ENCODE assay signal across 24 mouse cellular contexts in genomic region chr3:135314811-135315210, GRCm38 (mm10). TPM values are rescaled to one million over a fixed set of nuclear protein-coding genes. Genes with fewer than 3 reads are reported as not detected.
DNase-seq lines count a peak whose midpoint lies in the region; ATAC-seq lines count a peak whose summit lies in the region.
"Had no signal": no experiment of that assay in that cellular context is flagged by ENCODE, and none has a peak within 500 bp of the region (broad histone marks: within the 10 kb centered on the region; RNA-seq: fewer than 3 reads in every experiment).

No protein-coding gene starts in this region.

- no peak overlapping the region for H3K4me3 ChIP-seq in hindbrain, embryonic 11.5 days (ENCODE audit: low read depth, low read length)
- no peak overlapping the region for H3K4me3 ChIP-seq in hindbrain, embryonic 13.5 days
- no peak overlapping the region for H3K4me3 ChIP-seq in midbrain, embryonic 15.5 days
- no peak overlapping the region for H3K4me3 ChIP-seq in midbrain, embryonic 14.5 days (replicated peaks; ENCODE audit: low read depth, low read length)
- H3K4me3 ChIP-seq in embryonic facial prominence, embryonic 12.5 days = no peak overlapping the region
- H3K4me3 ChIP-seq: forebrain, embryonic 12.5 days; heart, embryonic 12.5 days; neural tube, embryonic 12.5 days; stomach, embryonic 15.5 days had no signal

- H3K36me3 ChIP-seq in hindbrain, embryonic 11.5 days (ENCODE audit: control insufficient read depth, insufficient read depth, low read length) = no peaks in the 10 kb centered on the region
- H3K36me3 ChIP-seq in hindbrain, embryonic 13.5 days = no peaks in the 10 kb centered on the region
- H3K36me3 ChIP-seq in midbrain, embryonic 15.5 days (replicated peaks) = no peaks in the 10 kb centered on the region
- H3K36me3 ChIP-seq in midbrain, embryonic 14.5 days (ENCODE audit: control insufficient read depth, insufficient read depth, low read length) = no peaks in the 10 kb centered on the region
- no peaks in the 10 kb centered on the region for H3K36me3 ChIP-seq in embryonic facial prominence, embryonic 12.5 days
- H3K36me3 ChIP-seq: forebrain, embryonic 12.5 days; heart, embryonic 12.5 days; neural tube, embryonic 12.5 days; stomach, embryonic 15.5 days had no signal

- no peak overlapping the region for H3K27ac ChIP-seq in hindbrain, embryonic 11.5 days (ENCODE audit: low read depth, low read length)
- no peak overlapping the region for H3K27ac ChIP-seq in hindbrain, embryonic 13.5 days
- no peak overlapping the region for H3K27ac ChIP-seq in midbrain, embryonic 15.5 days
- H3K27ac ChIP-seq in midbrain, embryonic 14.5 days (replicated peaks; ENCODE audit: low read depth, low read length) = no peak overlapping the region
- no peak overlapping the region for H3K27ac ChIP-seq in embryonic facial prominence, embryonic 12.5 days
- H3K27ac ChIP-seq: forebrain, embryonic 12.5 days; macrophage; neural tube, embryonic 12.5 days; stomach, embryonic 15.5 days had no signal

- WGBS in hindbrain, embryonic 11.5 days = 68% methylated on average over 2 of the region's 2 CpGs
- WGBS in hindbrain, embryonic 13.5 days = 62% methylated on average over 2 of the region's 2 CpGs
- WGBS in midbrain, embryonic 15.5 days = 42% methylated on average over 2 of the region's 2 CpGs
- 63% methylated on average over 2 of the region's 2 CpGs for WGBS in midbrain, embryonic 14.5 days
- WGBS in embryonic facial prominence, embryonic 12.5 days = 48% methylated on average over 2 of the region's 2 CpGs

- no peak overlapping the region for H3K4me2 ChIP-seq in hindbrain, embryonic 11.5 days (replicated peaks; ENCODE audit: low read depth, low read length)
- no peak overlapping the region for H3K4me2 ChIP-seq in hindbrain, embryonic 13.5 days
- no peak overlapping the region for H3K4me2 ChIP-seq in midbrain, embryonic 15.5 days
- H3K4me2 ChIP-seq in midbrain, embryonic 14.5 days (ENCODE audit: low read length) = no peak overlapping the region
- no peak overlapping the region for H3K4me2 ChIP-seq in embryonic facial prominence, embryonic 12.5 days (replicated peaks)
- H3K4me2 ChIP-seq: forebrain, embryonic 12.5 days; heart, embryonic 12.5 days; neural tube, embryonic 12.5 days; stomach, embryonic 15.5 days had no signal

- peak; percentile 21 for DNase-seq in hindbrain, embryonic 11.5 days (ENCODE audit: low spot score)
- no peak for DNase-seq in midbrain, embryonic 14.5 days
- DNase-seq in retina, embryonic 14.5 days (ENCODE audit: low spot score) = no peak
- no peak for DNase-seq in layer of hippocampus, postnatal 14 days (ENCODE audit: low spot score in 2 of 2)
- DNase-seq: cerebellum, adult 11 months; cerebellum, postnatal 36 days; kidney, adult 18-20 months; kidney, postnatal 25 days; layer of hippocampus, adult 9-11 months; liver; lung, adult 2 months had no signal

- ATAC-seq in hindbrain, embryonic 11.5 days (ENCODE audit: low FRiP score) = peak; percentile 23; the same call in 1 of the 2 replicates
- ATAC-seq in hindbrain, embryonic 13.5 days (ENCODE audit: low FRiP score) = no peak
- ATAC-seq in midbrain, embryonic 15.5 days (replicated peaks) = 0 out of 2 replicates have a peak, but pooled peaks have one; percentile 48
- no peak for ATAC-seq in midbrain, embryonic 14.5 days (ENCODE audit: low FRiP score, low TSS enrichment)
- 0 out of 2 replicates have a peak, but pooled peaks have one; percentile 22 for ATAC-seq in embryonic facial prominence, embryonic 12.5 days (ENCODE audit: insufficient number of reproducible peaks, insufficient read depth, low FRiP score, low TSS enrichment)

- no peaks in the 10 kb centered on the region for H3K9me3 ChIP-seq in hindbrain, embryonic 11.5 days (ENCODE audit: control insufficient read depth, low read length)
- no peaks in the 10 kb centered on the region for H3K9me3 ChIP-seq in hindbrain, embryonic 13.5 days
- H3K9me3 ChIP-seq in midbrain, embryonic 15.5 days = no peaks in the 10 kb centered on the region
- no peaks in the 10 kb centered on the region; the same call in 1 of the 2 replicates for H3K9me3 ChIP-seq in midbrain, embryonic 14.5 days (ENCODE audit: control insufficient read depth, low read length)
- H3K9me3 ChIP-seq in embryonic facial prominence, embryonic 12.5 days = no peaks in the 10 kb centered on the region
- H3K9me3 ChIP-seq: forebrain, embryonic 12.5 days; neural tube, embryonic 12.5 days; stomach, embryonic 15.5 days had no signal

- no peaks in the 10 kb centered on the region for H3K27me3 ChIP-seq in hindbrain, embryonic 11.5 days (ENCODE audit: control insufficient read depth, insufficient read depth, low read length)
- H3K27me3 ChIP-seq in hindbrain, embryonic 13.5 days = no peaks in the 10 kb centered on the region
- H3K27me3 ChIP-seq in midbrain, embryonic 15.5 days (replicated peaks) = no peaks in the 10 kb centered on the region
- no peaks in the 10 kb centered on the region for H3K27me3 ChIP-seq in midbrain, embryonic 14.5 days (ENCODE audit: control insufficient read depth, insufficient read depth, low read length)
- H3K27me3 ChIP-seq in embryonic facial prominence, embryonic 12.5 days = no peaks in the 10 kb centered on the region
- H3K27me3 ChIP-seq: forebrain, embryonic 12.5 days; heart, embryonic 12.5 days; neural tube, embryonic 12.5 days; stomach, embryonic 15.5 days had no signal

- no peaks in the 10 kb centered on the region for H3K4me1 ChIP-seq in hindbrain, embryonic 11.5 days (replicated peaks; ENCODE audit: control insufficient read depth, insufficient read depth, low read length)
- no peaks in the 10 kb centered on the region for H3K4me1 ChIP-seq in hindbrain, embryonic 13.5 days (replicated peaks)
- H3K4me1 ChIP-seq in midbrain, embryonic 15.5 days = no peaks in the 10 kb centered on the region
- no peaks in the 10 kb centered on the region for H3K4me1 ChIP-seq in midbrain, embryonic 14.5 days (ENCODE audit: control insufficient read depth, insufficient read depth, low read length)
- H3K4me1 ChIP-seq in embryonic facial prominence, embryonic 12.5 days = no peaks in the 10 kb centered on the region
- H3K4me1 ChIP-seq: heart, embryonic 12.5 days; neural tube, embryonic 12.5 days; stomach, embryonic 15.5 days had no signal

- H3K9ac ChIP-seq in hindbrain, embryonic 11.5 days (ENCODE audit: low read depth, low read length) = no peak overlapping the region
- no peak overlapping the region for H3K9ac ChIP-seq in hindbrain, embryonic 13.5 days
- H3K9ac ChIP-seq in midbrain, embryonic 15.5 days = no peak overlapping the region
- no peak overlapping the region for H3K9ac ChIP-seq in midbrain, embryonic 14.5 days (replicated peaks; ENCODE audit: low read length)
- no peak overlapping the region for H3K9ac ChIP-seq in embryonic facial prominence, embryonic 12.5 days
- H3K9ac ChIP-seq: forebrain, embryonic 12.5 days; heart, embryonic 12.5 days; neural tube, embryonic 12.5 days; stomach, embryonic 15.5 days had no signal

RNA-seq across cellular contexts. Expression of gene Slc9b2, which starts 7.3 kb away (rescaled TPM):
- polyA plus RNA-seq in hindbrain, embryonic 11.5 days (2014; fragmentation: Nextera tagmentation; extraction: Ambion mirVana) = 1.1 and 1.9 TPM in 2 replicates
- 1.1 and 1.4 TPM in 2 replicates for polyA plus RNA-seq in hindbrain, embryonic 13.5 days (2015; fragmentation: Nextera tagmentation; extraction: Ambion mirVana)
- polyA plus RNA-seq in midbrain, embryonic 15.5 days (2015; fragmentation: Nextera tagmentation; extraction: Ambion mirVana) = 1.4 TPM in 2 replicates
- polyA plus RNA-seq in midbrain, embryonic 14.5 days (2014; fragmentation: Nextera tagmentation; extraction: Ambion mirVana) = 1.0 and 1.8 TPM in 2 replicates
- polyA plus RNA-seq in embryonic facial prominence, embryonic 12.5 days (2016; fragmentation: Nextera tagmentation; extraction: Ambion mirVana) = 3.5 and 3.8 TPM in 2 replicates
- 1 to 10 TPM; 3.1 to 4.0 TPM for total RNA-seq in layer of hippocampus, postnatal 14 days (2021)
- total RNA-seq: gastrocnemius, adult 18-20 months; monocyte, adult 5-6 weeks had no signal

RNA-seq across cellular contexts. Expression of gene Slc9b1, which starts 33.0 kb away (rescaled TPM):
- polyA plus RNA-seq in hindbrain, embryonic 11.5 days (2014; fragmentation: Nextera tagmentation; extraction: Ambion mirVana) = not detected in 2 replicates
- 0.12 TPM in 1 of 2 replicates, not detected in the other for polyA plus RNA-seq in hindbrain, embryonic 13.5 days (2015; fragmentation: Nextera tagmentation; extraction: Ambion mirVana)
- 0.56 TPM in 1 of 2 replicates, not detected in the other for polyA plus RNA-seq in midbrain, embryonic 15.5 days (2015; fragmentation: Nextera tagmentation; extraction: Ambion mirVana)
- 0.82 TPM in 1 of 2 replicates, not detected in the other for polyA plus RNA-seq in midbrain, embryonic 14.5 days (2014; fragmentation: Nextera tagmentation; extraction: Ambion mirVana)
- polyA plus RNA-seq in embryonic facial prominence, embryonic 12.5 days (2016; fragmentation: Nextera tagmentation; extraction: Ambion mirVana) = 0.19 and 0.50 TPM in 2 replicates
- total RNA-seq in layer of hippocampus, postnatal 14 days (2021) = under 1 TPM; 0.16 to 0.43 TPM
- total RNA-seq: gastrocnemius, adult 18-20 months had no signal
- polyA plus RNA-seq: brain, embryonic 14.5 days; C2C12; heart, embryonic 12.5 days; neural tube, embryonic 12.5 days; spleen, adult 2 months had no signal

RNA-seq across cellular contexts. Expression of gene Bdh2, which starts 33.8 kb away (rescaled TPM):
- 5.1 and 5.2 TPM in 2 replicates for polyA plus RNA-seq in hindbrain, embryonic 11.5 days (2014; fragmentation: Nextera tagmentation; extraction: Ambion mirVana)
- 5.8 TPM in 2 replicates for polyA plus RNA-seq in hindbrain, embryonic 13.5 days (2015; fragmentation: Nextera tagmentation; extraction: Ambion mirVana)
- polyA plus RNA-seq in midbrain, embryonic 15.5 days (2015; fragmentation: Nextera tagmentation; extraction: Ambion mirVana) = 4.4 and 4.8 TPM in 2 replicates
- polyA plus RNA-seq in midbrain, embryonic 14.5 days (2014; fragmentation: Nextera tagmentation; extraction: Ambion mirVana) = 3.8 and 4.7 TPM in 2 replicates
- polyA plus RNA-seq in embryonic facial prominence, embryonic 12.5 days (2016; fragmentation: Nextera tagmentation; extraction: Ambion mirVana) = 19.7 and 25.3 TPM in 2 replicates
- 1 to 10 TPM; 2.3 to 3.8 TPM for total RNA-seq in layer of hippocampus, postnatal 14 days (2021)
- total RNA-seq: monocyte, adult 5-6 weeks had no signal
- polyA plus RNA-seq: macrophage had no signal

Comparison
In these comparisons a context has a peak if more than half of its experiments do, and no peak if none do; other contexts are left out.
1. ATAC-seq: peak in hindbrain, embryonic 11.5 days (single experiment), midbrain, embryonic 15.5 days (single experiment) and embryonic facial prominence, embryonic 12.5 days (single experiment); none in hindbrain, embryonic 13.5 days (single experiment) and midbrain, embryonic 14.5 days (single experiment).